Mouse (Mus musculus): ENCODE data around the gene Pla2g4e. TPM values are rescaled to one million over a fixed set of nuclear protein-coding genes. Genes with fewer than 3 reads are reported as not detected.
A peak's percentile ranks its signal among the peaks of the same experiment; 100 is the strongest.

The Pla2g4e gene
- polyA plus RNA-seq, 1 experiment from 2014 or later, result not detected

DNA sequence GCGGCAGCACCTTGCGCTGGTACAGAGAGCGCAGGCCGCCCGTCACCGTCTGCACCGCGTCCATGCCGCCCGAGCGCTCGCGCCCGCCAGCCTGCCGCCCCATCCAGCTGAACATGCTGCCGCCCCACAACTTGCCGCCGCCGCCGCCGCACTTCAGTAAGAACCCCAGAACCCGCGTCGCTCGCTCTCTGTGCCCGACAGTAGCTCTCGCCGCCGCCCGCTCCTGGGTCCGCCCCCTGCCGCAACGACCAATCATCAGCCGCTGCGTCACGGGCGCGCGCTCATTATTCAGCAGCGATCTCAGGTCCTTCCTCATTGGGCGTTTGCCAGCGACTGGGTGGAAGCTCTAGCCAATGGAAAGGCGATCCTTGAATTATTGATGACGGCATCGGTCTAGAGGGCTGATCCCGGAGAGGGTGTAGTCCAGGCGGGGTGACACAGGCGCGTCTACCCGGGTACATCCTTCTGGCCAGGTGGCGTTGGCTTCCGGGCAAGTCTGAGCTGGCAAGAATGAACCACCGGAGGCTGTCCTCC lies 90.7 kb downstream of the Pla2g4e start, which contains the start of gene Ehd4:
Gene Ehd4 (minus strand): TSS at position 246 of the 534 bp plus-strand sequence.
- Histone ChIP-seq H3K27me3 (ENCODE audit: insufficient read depth, low read length) (no peaks in the 10 kb centered on the region), H3K27ac (ENCODE audit: low read depth) (peak within 1 kb of the TSS; percentile 81), H3K9ac (replicated peaks) (peak within 1 kb of the TSS; percentile 88), H3K9me3 (ENCODE audit: low read length) (no peaks in the 10 kb centered on the region), H3K36me3 (replicated peaks; ENCODE audit: insufficient read depth, low read length) (no peaks in the 10 kb centered on the region), H3K4me1 (ENCODE audit: insufficient read depth) (peaks cover 13% of the 10 kb centered on the region; the same call in 1 of the 2 replicates), H3K4me2 (ENCODE audit: low read depth, low read length) (peak within 1 kb of the TSS; percentile 100), H3K4me3 (ENCODE audit: low read depth, low read length) (peak within 1 kb of the TSS; percentile 84)
- peak; percentile 100 for DNase-seq
- TF ChIP-seq EP300 (IDR thresholded peaks at IDR 0.05; ENCODE audit: low read depth), result no peak
- no peak for TF ChIP-seq CTCF (IDR thresholded peaks at IDR 0.05; ENCODE audit: low read depth)
- under 1% methylated on average over 53 of the region's 53 CpGs for WGBS (ENCODE audit: insufficient replicate concordance)
- ATAC-seq, result peak; percentile 99

DNA sequence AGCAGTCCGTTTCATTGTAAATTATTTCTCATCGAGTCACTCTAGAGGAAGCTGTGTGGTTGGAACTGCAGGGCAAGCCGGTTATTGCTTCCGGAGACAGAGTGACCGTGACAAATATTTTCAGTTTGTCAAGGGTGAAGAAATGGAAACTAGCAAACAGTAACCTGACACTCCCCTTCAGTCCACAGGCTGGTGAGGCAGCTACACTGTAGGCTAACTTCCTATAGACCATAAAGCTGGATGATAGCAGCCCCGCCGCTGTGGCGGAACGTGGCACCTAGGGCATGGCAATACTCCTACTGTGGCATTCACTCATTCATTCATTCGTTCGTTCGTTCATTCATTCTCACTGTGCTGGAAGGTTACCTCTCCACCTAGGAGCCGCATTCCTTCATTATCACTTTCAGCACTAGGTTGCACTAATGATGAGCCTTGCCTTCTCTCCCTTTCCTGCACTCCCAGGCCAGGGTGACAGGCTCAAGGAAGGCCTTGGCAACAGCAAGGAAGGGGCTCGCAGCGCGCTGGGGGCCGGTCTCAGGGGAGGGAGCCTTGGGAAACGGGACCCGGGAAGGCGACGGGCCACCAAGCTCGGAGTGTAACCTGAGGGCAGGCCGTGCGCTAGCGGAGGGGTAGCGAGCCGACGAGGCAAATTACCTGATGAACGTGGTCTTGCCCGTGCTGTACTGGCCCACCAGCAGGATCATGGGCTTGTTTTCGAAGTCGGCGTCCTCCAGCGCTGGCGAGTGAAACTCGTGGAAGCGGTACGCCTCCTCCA lies 91.4 kb downstream of the Pla2g4e start:
- ATAC-seq (peak; percentile 24), DNase-seq (peak; percentile 36)
- H3K9me3 ChIP-seq (ENCODE audit: low read length), result no peaks in the 10 kb centered on the region
- H3K27ac ChIP-seq (ENCODE audit: low read depth), result peak overlapping the region; percentile 81
- H3K36me3 ChIP-seq (replicated peaks; ENCODE audit: insufficient read depth, low read length), result no peaks in the 10 kb centered on the region
- H3K4me2 ChIP-seq (ENCODE audit: low read depth, low read length), result peak overlapping the region; percentile 100
- H3K4me3 ChIP-seq (ENCODE audit: low read depth, low read length), result peak overlapping the region; percentile 84
- peaks cover 11% of the 10 kb centered on the region; the same call in 1 of the 2 replicates for H3K4me1 ChIP-seq (ENCODE audit: insufficient read depth)
- peak overlapping the region; percentile 88 for H3K9ac ChIP-seq (replicated peaks)
- WGBS (ENCODE audit: insufficient replicate concordance), result under 1% methylated on average over 37 of the region's 38 CpGs
- no peaks in the 10 kb centered on the region for H3K27me3 ChIP-seq (ENCODE audit: insufficient read depth, low read length)
- no peak for TF ChIP-seq EP300 (IDR thresholded peaks at IDR 0.05; ENCODE audit: low read depth)
- no peak for TF ChIP-seq CTCF (IDR thresholded peaks at IDR 0.05; ENCODE audit: low read depth)

DNA sequence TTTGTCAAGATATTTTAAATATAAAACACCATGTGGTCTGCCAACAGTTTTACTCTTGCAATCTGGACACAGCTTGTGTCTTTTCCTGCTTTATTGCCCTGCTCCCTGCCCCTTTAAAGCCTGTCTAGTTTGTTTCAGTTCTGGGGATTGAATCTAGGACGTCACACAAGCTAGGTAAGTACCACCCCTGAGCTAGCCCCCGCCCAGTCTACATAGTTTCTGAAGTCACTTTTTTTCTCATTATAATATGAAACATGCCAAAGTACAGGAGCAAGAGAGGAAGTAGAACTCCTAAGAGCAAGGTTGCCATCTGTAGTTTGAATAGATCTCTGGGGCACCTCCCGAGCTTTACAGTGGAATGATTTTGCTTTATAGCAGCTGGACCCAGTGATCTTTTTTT lies 94.6 kb downstream of the Pla2g4e start:
- DNase-seq (no peak), ATAC-seq (no peak)
- H3K4me1 ChIP-seq (ENCODE audit: insufficient read depth), result peaks cover 11% of the 10 kb centered on the region; the same call in 1 of the 2 replicates
- TF ChIP-seq EP300 (IDR thresholded peaks at IDR 0.05; ENCODE audit: low read depth), result no peak
- no peak for TF ChIP-seq CTCF (IDR thresholded peaks at IDR 0.05; ENCODE audit: low read depth)
- H3K9ac ChIP-seq (replicated peaks), result no peak overlapping the region
- WGBS (ENCODE audit: insufficient replicate concordance), result 76% methylated on average over 3 of the region's 3 CpGs
- 0 out of 2 replicates have a peak, but pooled peaks cover 2% of the 10 kb centered on the region for H3K36me3 ChIP-seq (replicated peaks; ENCODE audit: insufficient read depth, low read length)
- H3K27ac ChIP-seq (ENCODE audit: low read depth), result no peak overlapping the region
- no peak overlapping the region for H3K4me2 ChIP-seq (ENCODE audit: low read depth, low read length)
- H3K9me3 ChIP-seq (ENCODE audit: low read length), result no peaks in the 10 kb centered on the region
- H3K27me3 ChIP-seq (ENCODE audit: insufficient read depth, low read length), result no peaks in the 10 kb centered on the region
- H3K4me3 ChIP-seq (ENCODE audit: low read depth, low read length), result no peak overlapping the region

DNA sequence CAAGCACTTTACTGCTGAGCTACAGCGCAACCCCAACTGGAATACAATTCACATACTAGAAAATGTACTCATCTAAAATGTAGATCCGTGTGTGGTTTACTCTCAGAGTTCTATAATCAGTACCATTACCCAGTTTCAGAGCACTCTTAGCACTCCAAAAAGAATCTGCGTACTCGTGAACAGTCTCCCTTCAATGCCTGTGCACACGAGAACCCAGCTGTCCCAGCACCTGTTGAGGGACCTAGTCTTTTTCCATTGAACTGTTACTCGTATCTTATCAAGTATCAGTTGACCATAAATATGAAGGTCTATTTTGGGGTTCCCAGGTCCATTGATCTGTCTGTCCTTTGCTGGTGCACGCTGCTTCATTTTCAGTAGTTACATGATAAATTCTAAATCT lies 95.5 kb downstream of the Pla2g4e start:
- Histone ChIP-seq H3K9ac (replicated peaks) (no peak overlapping the region), H3K4me2 (ENCODE audit: low read depth, low read length) (no peak overlapping the region), H3K36me3 (replicated peaks; ENCODE audit: insufficient read depth, low read length) (0 out of 2 replicates have a peak, but pooled peaks cover 2% of the 10 kb centered on the region), H3K4me3 (ENCODE audit: low read depth, low read length) (no peak overlapping the region), H3K27me3 (ENCODE audit: insufficient read depth, low read length) (no peaks in the 10 kb centered on the region), H3K4me1 (ENCODE audit: insufficient read depth) (peaks cover 6% of the 10 kb centered on the region; the same call in 1 of the 2 replicates), H3K27ac (ENCODE audit: low read depth) (no peak overlapping the region), H3K9me3 (ENCODE audit: low read length) (no peaks in the 10 kb centered on the region)
- ATAC-seq, result no peak
- no peak for DNase-seq
- TF ChIP-seq EP300 (IDR thresholded peaks at IDR 0.05; ENCODE audit: low read depth) (no peak), CTCF (IDR thresholded peaks at IDR 0.05; ENCODE audit: low read depth) (no peak)
- WGBS (ENCODE audit: insufficient replicate concordance), result 81% methylated on average over 7 of the region's 7 CpGs

DNA sequence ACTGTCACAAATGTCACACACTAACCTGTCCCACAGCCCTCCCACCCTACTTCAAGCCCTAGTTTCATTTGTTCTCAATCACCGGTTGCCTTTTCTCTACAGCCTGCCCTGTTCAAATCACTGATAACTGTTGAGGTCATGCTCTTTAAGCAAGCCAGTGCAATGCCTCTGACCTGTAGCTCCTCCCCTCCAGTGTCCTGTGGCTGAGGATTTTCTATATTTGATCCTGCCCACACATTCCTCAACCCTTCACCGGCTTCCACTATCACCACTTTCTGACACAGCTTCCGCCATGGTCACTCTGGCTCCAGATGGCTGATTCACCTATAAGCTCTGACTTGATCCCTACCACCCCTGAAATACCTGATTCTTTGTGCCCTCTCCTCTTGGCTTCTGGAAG lies 97.1 kb downstream of the Pla2g4e start:
- DNase-seq, result no peak
- Histone ChIP-seq H3K9ac (replicated peaks) (no peak overlapping the region), H3K4me1 (ENCODE audit: insufficient read depth) (0 out of 2 replicates have a peak, but pooled peaks cover 2% of the 10 kb centered on the region), H3K4me2 (ENCODE audit: low read depth, low read length) (no peak overlapping the region), H3K27ac (ENCODE audit: low read depth) (no peak overlapping the region), H3K4me3 (ENCODE audit: low read depth, low read length) (no peak overlapping the region), H3K27me3 (ENCODE audit: insufficient read depth, low read length) (no peaks in the 10 kb centered on the region), H3K9me3 (ENCODE audit: low read length) (no peaks in the 10 kb centered on the region), H3K36me3 (replicated peaks; ENCODE audit: insufficient read depth, low read length) (0 out of 2 replicates have a peak, but pooled peaks cover 2% of the 10 kb centered on the region)
- TF ChIP-seq EP300 (IDR thresholded peaks at IDR 0.05; ENCODE audit: low read depth) (no peak), CTCF (IDR thresholded peaks at IDR 0.05; ENCODE audit: low read depth) (no peak)
- peak; percentile 29; the same call in 1 of the 2 replicates for ATAC-seq
- WGBS (ENCODE audit: insufficient replicate concordance), result 53% methylated on average over 3 of the region's 3 CpGs

DNA sequence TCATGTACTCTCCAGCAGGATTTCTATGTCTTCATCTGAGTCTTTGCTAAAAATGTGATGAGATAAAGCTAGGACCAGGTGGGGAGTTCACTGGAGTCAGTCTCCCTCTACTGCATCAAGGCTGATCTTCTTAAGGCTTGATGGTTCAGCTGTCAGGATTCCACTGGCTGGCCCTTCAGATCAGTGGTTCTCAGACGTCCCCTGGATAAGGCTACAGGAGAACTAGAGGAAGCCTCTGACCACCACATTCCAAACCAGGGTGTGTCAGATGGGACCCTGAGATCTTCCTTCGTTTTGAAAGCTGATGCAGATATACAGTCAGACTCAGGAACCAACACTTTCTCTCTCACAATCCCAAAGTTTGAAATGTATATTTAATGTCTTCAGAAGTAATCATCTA lies 97.8 kb downstream of the Pla2g4e start:
- H3K9me3 ChIP-seq (ENCODE audit: low read length), result no peaks in the 10 kb centered on the region
- no peak overlapping the region for H3K4me2 ChIP-seq (ENCODE audit: low read depth, low read length)
- no peak overlapping the region for H3K9ac ChIP-seq (replicated peaks)
- H3K27ac ChIP-seq (ENCODE audit: low read depth), result no peak overlapping the region
- ATAC-seq, result no peak
- H3K27me3 ChIP-seq (ENCODE audit: insufficient read depth, low read length), result no peaks in the 10 kb centered on the region
- no peak for DNase-seq
- H3K4me1 ChIP-seq (ENCODE audit: insufficient read depth), result 0 out of 2 replicates have a peak, but pooled peaks cover 2% of the 10 kb centered on the region
- no peak overlapping the region for H3K4me3 ChIP-seq (ENCODE audit: low read depth, low read length)
- WGBS (ENCODE audit: insufficient replicate concordance), result 42% methylated on average over 2 of the region's 2 CpGs
- no peak for TF ChIP-seq EP300 (IDR thresholded peaks at IDR 0.05; ENCODE audit: low read depth)
- H3K36me3 ChIP-seq (replicated peaks; ENCODE audit: insufficient read depth, low read length), result 0 out of 2 replicates have a peak, but pooled peaks cover 2% of the 10 kb centered on the region
